20 mouse cellular contexts compared by ENCODE assay signal in the genomic region with DNA sequence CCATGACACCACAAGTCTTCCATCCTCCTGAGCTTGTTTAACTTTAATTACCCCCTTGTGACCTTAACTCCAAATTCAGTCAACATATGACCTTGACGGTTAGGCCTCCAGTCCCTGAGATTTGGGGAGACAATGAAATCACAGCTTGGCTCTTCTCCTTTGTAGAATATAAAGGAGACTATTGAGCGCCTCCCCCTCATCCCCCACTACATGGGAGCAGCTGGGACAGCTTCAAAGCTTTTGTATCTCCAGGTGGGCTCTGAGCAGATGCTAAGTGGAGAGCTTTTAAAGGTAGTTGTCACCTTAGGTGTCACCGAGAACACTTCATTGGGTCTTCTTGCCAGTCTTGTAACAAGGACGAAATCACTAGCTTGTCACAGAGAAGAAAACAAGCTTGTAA.
DNase-seq lines count a peak whose midpoint lies in the region; ATAC-seq lines count a peak whose summit lies in the region.
"Had no signal": no experiment of that assay in that cellular context is flagged by ENCODE, and none has a peak within 500 bp of the region (broad histone marks: within the 10 kb centered on the region; RNA-seq: fewer than 3 reads in every experiment).

No protein-coding gene starts in this region.

- ATAC-seq in hindbrain, embryonic 13.5 days (ENCODE audit: low FRiP score): no peak
- ATAC-seq in hindbrain, embryonic 12.5 days (ENCODE audit: low FRiP score): no peak
- no peak for ATAC-seq in forebrain, embryonic 15.5 days (replicated peaks)
- no peak for ATAC-seq in midbrain, embryonic 16.5 days
- ATAC-seq: lung, postnatal 0 days had no signal

- WGBS in hindbrain, embryonic 13.5 days: 48% methylated on average over 4 of the region's 4 CpGs
- 44% methylated on average over 4 of the region's 4 CpGs for WGBS in hindbrain, embryonic 12.5 days
- 61% methylated on average over 4 of the region's 4 CpGs for WGBS in forebrain, embryonic 15.5 days
- WGBS in midbrain, embryonic 16.5 days: 41% methylated on average over 4 of the region's 4 CpGs

- peaks cover 26% of the 10 kb centered on the region for H3K4me1 ChIP-seq in hindbrain, embryonic 13.5 days (replicated peaks)
- H3K4me1 ChIP-seq in hindbrain, embryonic 12.5 days: peaks cover 14% of the 10 kb centered on the region
- peaks cover 9% of the 10 kb centered on the region; the same call in 1 of the 2 replicates for H3K4me1 ChIP-seq in forebrain, embryonic 15.5 days
- H3K4me1 ChIP-seq in midbrain, embryonic 16.5 days (ENCODE audit: control insufficient read depth, insufficient read depth, low read length): peaks cover 20% of the 10 kb centered on the region

- H3K27me3 ChIP-seq in hindbrain, embryonic 13.5 days: no peaks in the 10 kb centered on the region
- no peaks in the 10 kb centered on the region for H3K27me3 ChIP-seq in hindbrain, embryonic 12.5 days
- H3K27me3 ChIP-seq in forebrain, embryonic 15.5 days: no peaks in the 10 kb centered on the region
- H3K27me3 ChIP-seq in midbrain, embryonic 16.5 days (ENCODE audit: control insufficient read depth, insufficient read depth, low read depth, low read length): no peaks in the 10 kb centered on the region
- H3K27me3 ChIP-seq: limb, embryonic 15.5 days had no signal

- H3K27ac ChIP-seq in hindbrain, embryonic 13.5 days: peak overlapping the region; percentile 70; the same call in 1 of the 2 replicates
- H3K27ac ChIP-seq in hindbrain, embryonic 12.5 days: no peak overlapping the region
- peak overlapping the region; percentile 71 for H3K27ac ChIP-seq in forebrain, embryonic 15.5 days (replicated peaks)
- peak overlapping the region; percentile 91 for H3K27ac ChIP-seq in midbrain, embryonic 16.5 days (ENCODE audit: low read length)
- H3K27ac ChIP-seq: kidney, postnatal 0 days; limb, embryonic 15.5 days; liver, embryonic 15.5 days had no signal

- no peaks in the 10 kb centered on the region for H3K9me3 ChIP-seq in hindbrain, embryonic 13.5 days
- H3K9me3 ChIP-seq in hindbrain, embryonic 12.5 days (replicated peaks): no peaks in the 10 kb centered on the region
- H3K9me3 ChIP-seq in forebrain, embryonic 15.5 days: no peaks in the 10 kb centered on the region
- H3K9me3 ChIP-seq in midbrain, embryonic 16.5 days (replicated peaks; ENCODE audit: control insufficient read depth, low read length, poor library complexity, severe bottlenecking): no peaks in the 10 kb centered on the region
- H3K9me3 ChIP-seq: limb, embryonic 15.5 days; liver, embryonic 15.5 days had no signal

- DNase-seq in R1 (ENCODE audit: low read depth, low spot score): peak; percentile 39
- DNase-seq in adrenal gland, postnatal 4 days (ENCODE audit: low spot score in 2 of 2): no peak
- no peak for DNase-seq in gastrocnemius, adult 8-10 months (ENCODE audit: low spot score in 2 of 2)
- DNase-seq: adrenal gland, postnatal 10 days; B cell, adult 2 months; cerebellum, adult 11-12 months; cerebellum, postnatal 14 days; embryo, embryonic 11 days; heart, postnatal 10 days; kidney, adult 18-20 months; thymus, postnatal 36 days had no signal

- H3K4me3 ChIP-seq in hindbrain, embryonic 13.5 days: no peak overlapping the region
- no peak overlapping the region for H3K4me3 ChIP-seq in hindbrain, embryonic 12.5 days
- no peak overlapping the region for H3K4me3 ChIP-seq in forebrain, embryonic 15.5 days
- no peak overlapping the region for H3K4me3 ChIP-seq in midbrain, embryonic 16.5 days (ENCODE audit: low read depth, low read length)
- H3K4me3 ChIP-seq: limb, embryonic 15.5 days; liver, embryonic 15.5 days had no signal

- no peak overlapping the region for H3K9ac ChIP-seq in hindbrain, embryonic 13.5 days
- H3K9ac ChIP-seq in hindbrain, embryonic 12.5 days: no peak overlapping the region
- H3K9ac ChIP-seq in forebrain, embryonic 15.5 days (replicated peaks): no peak overlapping the region
- H3K9ac ChIP-seq in midbrain, embryonic 16.5 days (ENCODE audit: low read depth, low read length): no peak overlapping the region
- H3K9ac ChIP-seq: limb, embryonic 15.5 days; liver, embryonic 15.5 days had no signal

- H3K4me2 ChIP-seq in hindbrain, embryonic 13.5 days: no peak overlapping the region
- H3K4me2 ChIP-seq in hindbrain, embryonic 12.5 days (replicated peaks): no peak overlapping the region
- H3K4me2 ChIP-seq in forebrain, embryonic 15.5 days (replicated peaks): no peak overlapping the region
- H3K4me2 ChIP-seq in midbrain, embryonic 16.5 days (ENCODE audit: low read length): no peak overlapping the region
- H3K4me2 ChIP-seq: heart, embryonic 11.5 days; limb, embryonic 15.5 days; liver, embryonic 15.5 days had no signal

- no peaks in the 10 kb centered on the region for H3K36me3 ChIP-seq in hindbrain, embryonic 13.5 days
- no peaks in the 10 kb centered on the region for H3K36me3 ChIP-seq in hindbrain, embryonic 12.5 days
- no peaks in the 10 kb centered on the region for H3K36me3 ChIP-seq in forebrain, embryonic 15.5 days
- no peaks in the 10 kb centered on the region for H3K36me3 ChIP-seq in midbrain, embryonic 16.5 days (ENCODE audit: control insufficient read depth, insufficient read depth, low read length)
- H3K36me3 ChIP-seq: limb, embryonic 15.5 days; liver, embryonic 15.5 days had no signal
